Mouse (Mus musculus): ENCODE measurements around the gene Gpr25. TPM values are rescaled to one million over a fixed set of nuclear protein-coding genes. Genes with fewer than 3 reads are reported as not detected.

Gene Gpr25
- polyA plus RNA-seq, 1 experiment, result 0.57 TPM

DNA sequence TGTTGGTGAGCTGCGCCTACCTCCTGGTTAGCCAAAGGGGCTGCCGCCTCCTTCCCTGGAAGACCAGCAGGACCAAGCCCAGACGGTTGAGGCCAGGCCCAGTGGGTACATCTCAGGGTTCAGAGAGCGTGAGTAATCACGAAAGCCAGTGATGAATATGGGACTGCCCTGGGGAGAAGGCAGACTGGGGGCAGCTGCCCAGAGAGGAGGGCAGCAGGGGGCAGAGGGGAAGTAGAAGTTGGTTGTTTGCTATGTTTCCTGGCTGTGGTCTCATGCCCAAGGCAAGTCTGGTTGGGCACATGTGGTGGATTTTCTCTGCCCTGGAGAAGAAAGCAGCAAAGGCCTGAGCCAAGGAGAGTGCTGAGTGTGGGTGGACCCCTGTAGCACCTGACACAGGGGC, 2.7 kb upstream of the Gpr25 start:
- no peak overlapping the region for H3K27ac ChIP-seq (ENCODE audit: control insufficient read depth, insufficient read depth, low read depth, low read length)
- no peak overlapping the region for H3K4me3 ChIP-seq (ENCODE audit: control insufficient read depth, low read depth, low read length)
- no peak for TF ChIP-seq POLR2A (IDR thresholded peaks at IDR 0.05; ENCODE audit: control insufficient read depth, low read depth, low read length)
- TF ChIP-seq CTCF (IDR thresholded peaks at IDR 0.05; ENCODE audit: control insufficient read depth, insufficient read depth, insufficient replicate concordance, low read depth, low read length), result no peak
- no peaks in the 10 kb centered on the region for H3K36me3 ChIP-seq (ENCODE audit: control insufficient read depth, insufficient read depth, low read length)
- peaks cover 16% of the 10 kb centered on the region for H3K4me1 ChIP-seq (ENCODE audit: control insufficient read depth, insufficient read depth, low read length)
- no peaks in the 10 kb centered on the region for H3K27me3 ChIP-seq (ENCODE audit: control insufficient read depth, insufficient read depth, low read length)

DNA sequence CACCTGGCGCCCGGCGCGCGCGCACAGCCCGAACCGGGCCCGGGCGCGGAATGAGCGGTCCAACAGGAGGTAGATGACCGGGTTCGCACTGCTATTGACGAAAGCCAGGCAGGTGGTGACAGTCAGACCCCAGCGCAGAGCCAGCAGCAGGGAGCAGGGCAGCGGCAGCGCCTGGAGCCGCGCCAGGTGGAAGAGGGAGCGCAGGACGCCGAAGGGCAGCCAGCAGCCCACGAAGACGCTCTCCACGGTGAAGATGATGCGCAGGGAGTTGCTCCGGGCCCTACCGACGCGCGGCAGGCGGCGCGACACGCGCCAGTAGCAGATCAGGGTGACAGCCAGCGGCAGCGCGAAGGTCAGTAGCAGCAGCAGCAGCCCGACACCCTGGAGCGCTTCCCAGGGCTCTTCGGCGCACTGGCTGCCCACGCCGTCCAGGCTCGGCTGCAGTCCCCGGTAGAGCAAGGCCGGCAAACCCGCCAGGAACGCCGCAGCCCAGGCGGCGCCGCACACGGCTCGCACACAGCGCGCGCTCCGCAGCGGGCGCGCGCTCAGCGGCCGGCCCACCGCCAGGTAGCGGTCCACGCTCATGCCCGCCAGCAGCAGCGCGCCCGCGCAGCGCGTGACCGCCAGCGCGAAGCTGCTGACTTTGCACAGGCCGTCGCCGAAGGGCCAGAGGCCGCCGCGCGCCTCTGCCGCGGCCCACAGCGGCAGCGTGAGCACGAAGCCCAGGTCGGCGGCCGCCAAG, 609 bp downstream of the Gpr25 start:
- Histone ChIP-seq H3K4me1 (ENCODE audit: control insufficient read depth, insufficient read depth, low read length) (peaks cover 16% of the 10 kb centered on the region), H3K4me3 (ENCODE audit: control insufficient read depth, low read depth, low read length) (peak overlapping the region; percentile 75), H3K36me3 (ENCODE audit: control insufficient read depth, insufficient read depth, low read length) (no peaks in the 10 kb centered on the region), H3K27me3 (ENCODE audit: control insufficient read depth, insufficient read depth, low read length) (no peaks in the 10 kb centered on the region), H3K27ac (ENCODE audit: control insufficient read depth, insufficient read depth, low read depth, low read length) (no peak overlapping the region)
- TF ChIP-seq POLR2A (IDR thresholded peaks at IDR 0.05; ENCODE audit: control insufficient read depth, low read depth, low read length) (no peak), CTCF (IDR thresholded peaks at IDR 0.05; ENCODE audit: control insufficient read depth, insufficient read depth, insufficient replicate concordance, low read depth, low read length) (no peak)

GRCm38 (mm10) chr1:136259543-136259892, 1.2 kb downstream of the Gpr25 start:
- Histone ChIP-seq H3K4me3 (ENCODE audit: control insufficient read depth, low read depth, low read length) (peak overlapping the region; percentile 75), H3K4me1 (ENCODE audit: control insufficient read depth, insufficient read depth, low read length) (peaks cover 16% of the 10 kb centered on the region), H3K27ac (ENCODE audit: control insufficient read depth, insufficient read depth, low read depth, low read length) (no peak overlapping the region), H3K27me3 (ENCODE audit: control insufficient read depth, insufficient read depth, low read length) (no peaks in the 10 kb centered on the region), H3K36me3 (ENCODE audit: control insufficient read depth, insufficient read depth, low read length) (no peaks in the 10 kb centered on the region)
- TF ChIP-seq CTCF (IDR thresholded peaks at IDR 0.05; ENCODE audit: control insufficient read depth, insufficient read depth, insufficient replicate concordance, low read depth, low read length) (no peak), POLR2A (IDR thresholded peaks at IDR 0.05; ENCODE audit: control insufficient read depth, low read depth, low read length) (no peak)

DNA sequence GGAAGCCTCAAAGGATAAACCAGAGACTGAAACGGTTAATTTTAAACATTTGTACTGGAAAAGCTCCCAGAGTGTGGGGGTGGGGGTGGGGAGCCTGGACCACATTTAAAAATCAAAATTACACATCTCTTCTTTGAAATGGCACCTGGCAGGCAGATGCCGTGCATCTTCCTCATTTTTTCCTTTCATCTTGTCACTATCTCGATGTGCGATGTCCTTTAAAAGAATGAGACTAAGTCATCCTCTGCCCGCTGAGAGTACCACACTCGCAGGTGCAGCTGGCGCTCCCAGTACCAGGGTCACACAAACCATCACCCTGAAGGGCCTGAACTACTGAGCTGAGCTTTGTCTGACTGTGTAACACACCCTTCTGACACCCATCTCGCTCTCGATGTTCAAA, 2.2 kb downstream of the Gpr25 start:
- TF ChIP-seq CTCF (IDR thresholded peaks at IDR 0.05; ENCODE audit: control insufficient read depth, insufficient read depth, insufficient replicate concordance, low read depth, low read length) (no peak), POLR2A (IDR thresholded peaks at IDR 0.05; ENCODE audit: control insufficient read depth, low read depth, low read length) (no peak)
- Histone ChIP-seq H3K4me1 (ENCODE audit: control insufficient read depth, insufficient read depth, low read length) (peaks cover 16% of the 10 kb centered on the region), H3K36me3 (ENCODE audit: control insufficient read depth, insufficient read depth, low read length) (no peaks in the 10 kb centered on the region), H3K27me3 (ENCODE audit: control insufficient read depth, insufficient read depth, low read length) (no peaks in the 10 kb centered on the region), H3K4me3 (ENCODE audit: control insufficient read depth, low read depth, low read length) (no peak overlapping the region), H3K27ac (ENCODE audit: control insufficient read depth, insufficient read depth, low read depth, low read length) (no peak overlapping the region)

- no peaks in the 10 kb centered on the region for H3K27me3 ChIP-seq (ENCODE audit: control insufficient read depth, insufficient read depth, low read length)
- no peak overlapping the region for H3K4me3 ChIP-seq (ENCODE audit: control insufficient read depth, low read depth, low read length)
- peaks cover 11% of the 10 kb centered on the region for H3K4me1 ChIP-seq (ENCODE audit: control insufficient read depth, insufficient read depth, low read length)
- H3K36me3 ChIP-seq (ENCODE audit: control insufficient read depth, insufficient read depth, low read length), result no peaks in the 10 kb centered on the region
- H3K27ac ChIP-seq (ENCODE audit: control insufficient read depth, insufficient read depth, low read depth, low read length), result no peak overlapping the region
- TF ChIP-seq CTCF (IDR thresholded peaks at IDR 0.05; ENCODE audit: control insufficient read depth, insufficient read depth, insufficient replicate concordance, low read depth, low read length) (no peak), POLR2A (IDR thresholded peaks at IDR 0.05; ENCODE audit: control insufficient read depth, low read depth, low read length) (no peak)
These were observed 5.0 kb downstream of the Gpr25 start for GRCm38 (mm10) chr1:136255657-136256056.

GRCm38 (mm10) chr1:136255174-136255573, 5.5 kb downstream of the Gpr25 start:
- Histone ChIP-seq H3K27ac (ENCODE audit: control insufficient read depth, insufficient read depth, low read depth, low read length) (no peak overlapping the region), H3K4me3 (ENCODE audit: control insufficient read depth, low read depth, low read length) (no peak overlapping the region), H3K4me1 (ENCODE audit: control insufficient read depth, insufficient read depth, low read length) (peaks cover 7% of the 10 kb centered on the region; the same call in 1 of the 2 replicates), H3K36me3 (ENCODE audit: control insufficient read depth, insufficient read depth, low read length) (no peaks in the 10 kb centered on the region), H3K27me3 (ENCODE audit: control insufficient read depth, insufficient read depth, low read length) (no peaks in the 10 kb centered on the region)
- no peak for TF ChIP-seq POLR2A (IDR thresholded peaks at IDR 0.05; ENCODE audit: control insufficient read depth, low read depth, low read length)
- no peak for TF ChIP-seq CTCF (IDR thresholded peaks at IDR 0.05; ENCODE audit: control insufficient read depth, insufficient read depth, insufficient replicate concordance, low read depth, low read length)

DNA sequence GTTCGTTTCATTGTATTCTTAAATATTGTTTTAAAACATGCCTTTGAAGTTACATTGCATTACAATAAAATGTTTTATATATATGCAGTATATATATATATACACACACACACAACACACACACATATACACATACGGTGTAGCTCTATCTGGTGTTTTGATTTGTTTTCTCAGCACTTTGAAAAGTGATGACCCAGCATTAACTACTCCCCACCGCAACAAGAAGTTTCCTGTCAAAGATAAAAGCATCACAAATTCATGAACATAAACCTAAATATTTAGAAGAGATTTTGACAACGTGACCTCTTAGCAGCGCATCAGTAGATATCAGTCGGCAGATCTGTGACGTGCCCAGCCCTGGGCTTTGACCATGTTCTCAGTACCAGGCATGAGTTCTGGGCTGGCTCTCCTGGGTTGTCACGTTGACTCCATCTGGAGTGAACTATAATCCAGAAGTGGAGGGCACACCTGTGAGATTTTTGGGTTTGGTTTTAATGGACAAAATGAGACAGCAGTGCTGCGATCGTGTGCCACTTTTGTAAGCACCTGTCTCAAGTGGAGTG, 6.1 kb downstream of the Gpr25 start:
- H3K27me3 ChIP-seq (ENCODE audit: control insufficient read depth, insufficient read depth, low read length), result no peaks in the 10 kb centered on the region
- no peak overlapping the region for H3K27ac ChIP-seq (ENCODE audit: control insufficient read depth, insufficient read depth, low read depth, low read length)
- no peak for TF ChIP-seq POLR2A (IDR thresholded peaks at IDR 0.05; ENCODE audit: control insufficient read depth, low read depth, low read length)
- TF ChIP-seq CTCF (IDR thresholded peaks at IDR 0.05; ENCODE audit: control insufficient read depth, insufficient read depth, insufficient replicate concordance, low read depth, low read length), result no peak

More for the DNA sequence above, 6.1 kb downstream of the Gpr25 start:
- Histone ChIP-seq H3K4me3 (ENCODE audit: control insufficient read depth, low read depth, low read length) (no peak overlapping the region), H3K36me3 (ENCODE audit: control insufficient read depth, insufficient read depth, low read length) (no peaks in the 10 kb centered on the region), H3K4me1 (ENCODE audit: control insufficient read depth, insufficient read depth, low read length) (peaks cover 2% of the 10 kb centered on the region; the same call in 1 of the 2 replicates)
